Mouse (Mus musculus): ENCODE results near the gene Uba6.

DNA sequence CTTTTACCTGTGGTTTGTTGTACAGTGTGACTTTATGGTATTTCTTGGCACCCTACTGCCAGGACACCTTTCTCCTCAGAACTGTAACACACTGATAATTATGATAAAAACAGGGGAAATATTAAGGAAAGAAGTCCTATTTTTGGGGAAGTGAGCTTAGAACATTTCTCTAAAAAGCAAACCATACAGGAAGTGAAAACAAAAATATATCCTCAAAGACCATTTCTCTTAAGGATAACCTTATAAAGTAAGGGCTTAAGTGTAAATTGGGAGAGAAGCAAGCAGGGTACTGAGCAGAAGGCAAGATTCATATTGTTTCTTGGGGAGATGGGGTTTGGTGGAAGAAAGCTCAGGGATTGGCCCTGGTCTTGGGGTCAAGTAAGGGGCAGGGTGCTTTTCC lies 42.8 kb downstream of the Uba6 start:
- TF ChIP-seq KAT2A (conservative IDR thresholded peaks at IDR 0.05; ENCODE audit: low read depth, low read length) (no peak), MEF2A (IDR thresholded peaks at IDR 0.05; ENCODE audit: extremely low read depth, insufficient replicate concordance, low read depth, low read length, poor library complexity, severe bottlenecking) (no peak), CTCF (IDR thresholded peaks at IDR 0.05 in 2 of 3, conservative IDR thresholded peaks at IDR 0.05 in 1 of 3; ENCODE audit: control insufficient read depth in 1 of 3, insufficient read depth in 1 of 3, low read depth in 2 of 3, low read length in 3 of 3, poor library complexity in 1 of 3, severe bottlenecking in 1 of 3) (no peak), JUND (IDR thresholded peaks at IDR 0.05; ENCODE audit: low read depth, low read length) (no peak), SIN3A (IDR thresholded peaks at IDR 0.05; ENCODE audit: low read length) (no peak), ZC3H11A (IDR thresholded peaks at IDR 0.05; ENCODE audit: low read depth, low read length) (no peak), POLR2AphosphoS2 (IDR thresholded peaks at IDR 0.05; ENCODE audit: low read length) (no peak)
